In genomic region chrX:9272460-9273361, GRCm38 (mm10) we compare ENCODE assay signal across 8 mouse cellular contexts. TPM values are rescaled to one million over a fixed set of nuclear protein-coding genes. Genes with fewer than 3 reads are reported as not detected.
DNase-seq lines count a peak whose midpoint lies in the region; ATAC-seq and TF ChIP-seq lines count a peak whose summit lies in the region.

Xk (plus strand) TSS chrX:9272756.

- H3K27ac ChIP-seq in cerebellum, adult 2 months (ENCODE audit: insufficient read depth, low read length), result peak within 1 kb of the TSS; percentile 92
- H3K27ac ChIP-seq in forebrain, postnatal 0 days (ENCODE audit: low read depth, low read length), result peak within 1 kb of the TSS; percentile 72
- H3K27ac ChIP-seq in lung, postnatal 0 days (ENCODE audit: low read length), result 0 out of 2 replicates have a peak within 1 kb of the TSS, but pooled peaks have one; percentile 20

- peaks cover 15% of the 10 kb centered on the region for H3K4me1 ChIP-seq in G1E (ENCODE audit: insufficient read depth, low read depth, low read length)
- H3K4me1 ChIP-seq in cerebellum, adult 2 months (ENCODE audit: control insufficient read depth, insufficient read depth, low read length), result peaks cover 5% of the 10 kb centered on the region; the same call in 1 of the 2 replicates
- no peaks in the 10 kb centered on the region for H3K4me1 ChIP-seq in forebrain, postnatal 0 days (ENCODE audit: insufficient read depth)
- no peaks in the 10 kb centered on the region for H3K4me1 ChIP-seq in lung, postnatal 0 days (ENCODE audit: insufficient read depth, low read depth, low read length)

- H3K4me3 ChIP-seq in G1E (ENCODE audit: low read depth, low read length), result peak within 1 kb of the TSS; percentile 88
- peak within 1 kb of the TSS; percentile 66 for H3K4me3 ChIP-seq in cerebellum, adult 2 months (replicated peaks; ENCODE audit: insufficient read depth, low read depth, low read length)
- H3K4me3 ChIP-seq in forebrain, postnatal 0 days (ENCODE audit: low read depth, low read length), result peak within 1 kb of the TSS; percentile 53
- H3K4me3 ChIP-seq in lung, postnatal 0 days (ENCODE audit: low read depth, low read length), result peak within 1 kb of the TSS; percentile 55

- peak; percentile 52 for DNase-seq in G1E (ENCODE audit: low spot score)
- peak; percentile 70 to 81 for DNase-seq in cerebellum, adult 2 months
- peak; percentile 64 for DNase-seq in forebrain, postnatal 0 days
- DNase-seq in layer of hippocampus, adult 9-11 months, result peak; percentile 34
- peak; percentile 64 for DNase-seq in lung, postnatal 0 days (ENCODE audit: low spot score)
- peak; percentile 3 for DNase-seq in ovary, postnatal 10 days (ENCODE audit: low spot score)
- DNase-seq in thymus, postnatal 0 days (ENCODE audit: low spot score), result peak; percentile 56

- ATAC-seq in G1E (ENCODE audit: extremely low read depth, insufficient number of reproducible peaks, low FRiP score, poor library complexity, severe bottlenecking), result peak; percentile 74
- ATAC-seq in forebrain, postnatal 0 days, result peak; percentile 91
- ATAC-seq in hematopoietic stem cell, adult 5-6 weeks (replicated peaks in 1 of 2; ENCODE audit: insufficient read depth in 1 of 2, low FRiP score in 2 of 2, low TSS enrichment in 1 of 2, low read depth in 1 of 2, poor library complexity in 2 of 2, severe bottlenecking in 2 of 2), result peak; percentile 61 to 69
- ATAC-seq in lung, postnatal 0 days, result peak; percentile 90

- no peak for TF ChIP-seq EP300 in lung, postnatal 0 days (IDR thresholded peaks at IDR 0.05)

- 11% methylated on average over 36 of the region's 94 CpGs for WGBS in cerebellum, adult 2 months
- WGBS in forebrain, postnatal 0 days, result 19% methylated on average over 78 of the region's 94 CpGs
- 9% methylated on average over 28 of the region's 94 CpGs for WGBS in lung, postnatal 0 days

- H3K9me3 ChIP-seq in G1E (replicated peaks), result no peaks in the 10 kb centered on the region
- no peaks in the 10 kb centered on the region for H3K9me3 ChIP-seq in forebrain, postnatal 0 days (ENCODE audit: low read length)
- H3K9me3 ChIP-seq in lung, postnatal 0 days (ENCODE audit: low read length), result no peaks in the 10 kb centered on the region

- TF ChIP-seq POLR2A in cerebellum, adult 2 months (IDR thresholded peaks at IDR 0.05; ENCODE audit: borderline replicate concordance, insufficient read depth, low read length), result no peak

- no peak for TF ChIP-seq CTCF in G1E (IDR thresholded peaks at IDR 0.05; ENCODE audit: low read depth, low read length)
- TF ChIP-seq CTCF in cerebellum, adult 2 months (IDR thresholded peaks at IDR 0.05; ENCODE audit: borderline replicate concordance, insufficient read depth, low read depth, low read length), result no peak
- TF ChIP-seq CTCF in forebrain, postnatal 0 days (IDR thresholded peaks at IDR 0.05; ENCODE audit: low read depth), result no peak
- TF ChIP-seq CTCF in lung, postnatal 0 days (IDR thresholded peaks at IDR 0.05), result peak; percentile 17; the same call in 1 of the 2 replicates

- no peaks in the 10 kb centered on the region for H3K27me3 ChIP-seq in G1E (ENCODE audit: insufficient read depth, low read length)
- H3K27me3 ChIP-seq in cerebellum, adult 2 months (ENCODE audit: control insufficient read depth, insufficient read depth, low read length), result no peaks in the 10 kb centered on the region
- no peaks in the 10 kb centered on the region for H3K27me3 ChIP-seq in forebrain, postnatal 0 days (ENCODE audit: insufficient read depth, low read length)
- H3K27me3 ChIP-seq in lung, postnatal 0 days (replicated peaks; ENCODE audit: insufficient read depth, low read length), result no peaks in the 10 kb centered on the region

- peak within 1 kb of the TSS; percentile 48 for H3K4me2 ChIP-seq in forebrain, postnatal 0 days (ENCODE audit: low read depth)
- H3K4me2 ChIP-seq in lung, postnatal 0 days (replicated peaks; ENCODE audit: low read depth, low read length), result peak within 1 kb of the TSS; percentile 52

- H3K9ac ChIP-seq in forebrain, postnatal 0 days, result peak within 1 kb of the TSS; percentile 63
- no peak within 1 kb of the TSS for H3K9ac ChIP-seq in lung, postnatal 0 days (replicated peaks; ENCODE audit: low read depth)

- no peaks in the 10 kb centered on the region for H3K36me3 ChIP-seq in G1E (replicated peaks)
- no peaks in the 10 kb centered on the region for H3K36me3 ChIP-seq in forebrain, postnatal 0 days (ENCODE audit: insufficient read depth)
- no peaks in the 10 kb centered on the region for H3K36me3 ChIP-seq in lung, postnatal 0 days (ENCODE audit: insufficient read depth, low read length)

RNA-seq across cellular contexts. Expression of gene Xk, which starts in this region (rescaled TPM):
- total RNA-seq in G1E (2014; fragmentation: Nextera tagmentation) (285 and 318 TPM in 2 replicates), G1E (2017) (37.5 and 41.4 TPM in 2 replicates)
- polyA plus RNA-seq in G1E (2012), result 24.2 and 26.6 TPM in 2 replicates
- 20.1 and 22.7 TPM in 2 replicates for polyA plus RNA-seq in cerebellum, adult 2 months (2012; rRNA removed)
- total RNA-seq in forebrain, postnatal 0 days (2014; rRNA removed), result 4.7 and 7.1 TPM in 2 replicates
- 1.6 and 3.2 TPM in 2 replicates for polyA plus RNA-seq in forebrain, postnatal 0 days (2015; fragmentation: Nextera tagmentation; extraction: Ambion mirVana)
- 8.4 and 10.4 TPM in 2 replicates for total RNA-seq in hematopoietic stem cell, adult 5-6 weeks (2017)
- 0.67 and 1.2 TPM in 2 replicates for polyA plus RNA-seq in lung, postnatal 0 days (2015; fragmentation: Nextera tagmentation; extraction: Ambion mirVana)
- polyA plus RNA-seq in thymus, postnatal 0 days (2015; fragmentation: Nextera tagmentation; extraction: Ambion mirVana), result 0.69 and 0.78 TPM in 2 replicates

Comparison
In these comparisons a context has a peak if more than half of its experiments do, and no peak if none do; other contexts are left out.
1. Peak in every context shown above with its lines: DNase-seq, ATAC-seq, H3K4me3 ChIP-seq and H3K27ac ChIP-seq.
2. Peak in DNase-seq in thymus, postnatal 0 days; RNA of the gene not detected or under 1 TPM.
3. DNase-seq: peak in every context shown above with its lines; median percentile 76 in cerebellum, adult 2 months; 64 in forebrain, postnatal 0 days; 64 in lung, postnatal 0 days; 56 in thymus, postnatal 0 days; 52 in G1E; 34 in layer of hippocampus, adult 9-11 months; 3 in ovary, postnatal 10 days.
4. H3K27ac ChIP-seq: peak in every context shown above with its lines; median percentile 92 in cerebellum, adult 2 months; 72 in forebrain, postnatal 0 days; 20 in lung, postnatal 0 days.